Mouse (Mus musculus) lung, postnatal 10 days (tissue): Measurements from ENCODE around the gene Gm49322.
"Not testable (repeated sequence)": the region's sequence is repeated elsewhere in the genome, so short reads cannot be mapped to it uniquely, and the experiment has no call there.

Source experiments
- DNase-seq: peaks from one replicate; pipeline ENCODE4 v3.0.0; 2021

Gene Gm49322

DNA sequence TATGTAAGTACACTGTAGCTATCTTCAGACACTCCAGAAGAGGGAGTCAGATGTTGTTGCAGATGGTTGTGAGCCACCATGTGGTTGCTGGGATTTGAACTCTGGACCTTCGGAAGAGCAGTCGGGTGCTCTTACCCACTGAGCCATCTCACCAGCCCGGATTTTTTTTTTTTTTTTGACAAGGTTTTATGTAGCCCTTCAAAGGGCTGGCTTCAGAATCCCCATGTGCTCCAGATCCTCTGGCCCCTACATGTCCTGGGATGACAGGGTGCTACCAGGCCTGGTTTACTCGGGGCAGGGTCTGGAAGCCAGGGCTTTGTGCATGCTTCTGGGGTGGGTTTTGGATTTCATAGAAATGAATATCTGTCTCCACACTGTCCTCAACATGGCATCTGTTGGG, at the start of gene Gm49322:
TSS of gene Gm49322 (plus strand) at position 301 of the 400 bp plus-strand sequence.
- not testable (repeated sequence) for DNase-seq

DNA sequence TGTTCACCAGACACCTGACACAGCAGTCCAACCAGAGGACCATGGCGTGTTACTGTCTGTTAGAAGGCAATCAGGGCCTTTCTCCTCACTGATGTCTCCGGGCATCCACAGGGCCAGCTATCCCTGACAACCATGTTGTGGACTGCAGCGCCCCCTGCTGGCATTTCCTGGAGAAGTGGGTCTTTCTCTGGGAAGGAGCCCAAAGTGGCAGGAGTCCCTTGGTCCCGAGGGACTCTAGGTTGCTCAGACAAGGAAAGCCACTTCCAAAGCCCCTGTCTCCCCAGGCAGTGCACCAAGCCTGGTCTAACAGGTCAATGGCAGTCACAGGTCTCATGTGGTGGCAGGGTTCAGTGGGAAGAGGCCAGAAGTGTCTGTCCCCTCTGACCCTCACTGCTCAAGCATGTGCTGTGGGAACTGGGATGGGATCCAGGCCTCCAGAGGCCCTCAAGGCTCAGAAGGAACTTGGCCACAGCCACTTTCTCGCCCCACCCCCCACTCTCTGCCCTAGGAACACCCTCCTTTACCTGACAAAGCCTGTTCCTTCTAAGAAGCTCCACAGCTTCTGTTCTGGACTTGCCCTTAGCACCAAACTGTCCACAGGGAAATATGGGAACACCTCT, 48.4 kb upstream of the Gm49322 start:
- DNase-seq: peak; percentile 89

DNA sequence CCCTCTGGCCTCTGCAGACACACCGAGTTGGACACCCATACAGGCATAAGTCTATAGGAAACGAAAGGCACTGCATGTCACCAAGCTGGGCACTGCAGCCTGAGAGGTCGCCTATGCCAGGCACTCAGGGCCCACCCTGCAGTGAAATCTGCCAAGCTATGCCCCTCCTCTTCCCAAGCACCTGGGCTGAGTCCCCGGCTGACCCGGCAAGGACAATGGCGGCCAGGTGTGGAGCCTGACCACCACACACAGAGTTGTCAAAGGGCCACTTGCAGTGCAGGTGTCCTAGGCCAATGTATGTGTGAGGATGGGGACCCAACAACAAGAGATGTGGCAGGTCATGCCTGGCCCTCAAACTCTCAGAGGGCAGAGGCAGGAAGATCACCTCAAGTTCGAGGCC, 46.4 kb upstream of the Gm49322 start:
- DNase-seq: no peak

DNA sequence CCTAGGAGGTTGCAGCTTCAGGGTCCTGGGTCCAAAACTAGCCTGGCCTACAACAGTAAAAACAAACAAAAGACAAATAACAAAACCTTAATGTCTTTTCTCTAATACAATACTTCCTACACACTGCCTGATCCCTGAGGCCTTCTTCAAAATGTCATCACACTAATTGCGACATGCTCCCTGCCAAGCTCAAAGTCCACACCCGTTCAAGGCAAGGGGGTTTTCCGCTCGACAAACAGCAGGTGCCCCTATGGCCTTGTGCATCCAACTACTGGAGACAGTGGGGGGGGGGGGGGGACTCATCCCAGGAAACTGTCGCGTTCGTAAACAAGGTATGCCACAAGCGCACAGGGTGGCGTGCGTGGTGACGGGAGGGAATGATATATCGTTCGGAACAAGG, 45.2 kb upstream of the Gm49322 start:
- no peak for DNase-seq

DNA sequence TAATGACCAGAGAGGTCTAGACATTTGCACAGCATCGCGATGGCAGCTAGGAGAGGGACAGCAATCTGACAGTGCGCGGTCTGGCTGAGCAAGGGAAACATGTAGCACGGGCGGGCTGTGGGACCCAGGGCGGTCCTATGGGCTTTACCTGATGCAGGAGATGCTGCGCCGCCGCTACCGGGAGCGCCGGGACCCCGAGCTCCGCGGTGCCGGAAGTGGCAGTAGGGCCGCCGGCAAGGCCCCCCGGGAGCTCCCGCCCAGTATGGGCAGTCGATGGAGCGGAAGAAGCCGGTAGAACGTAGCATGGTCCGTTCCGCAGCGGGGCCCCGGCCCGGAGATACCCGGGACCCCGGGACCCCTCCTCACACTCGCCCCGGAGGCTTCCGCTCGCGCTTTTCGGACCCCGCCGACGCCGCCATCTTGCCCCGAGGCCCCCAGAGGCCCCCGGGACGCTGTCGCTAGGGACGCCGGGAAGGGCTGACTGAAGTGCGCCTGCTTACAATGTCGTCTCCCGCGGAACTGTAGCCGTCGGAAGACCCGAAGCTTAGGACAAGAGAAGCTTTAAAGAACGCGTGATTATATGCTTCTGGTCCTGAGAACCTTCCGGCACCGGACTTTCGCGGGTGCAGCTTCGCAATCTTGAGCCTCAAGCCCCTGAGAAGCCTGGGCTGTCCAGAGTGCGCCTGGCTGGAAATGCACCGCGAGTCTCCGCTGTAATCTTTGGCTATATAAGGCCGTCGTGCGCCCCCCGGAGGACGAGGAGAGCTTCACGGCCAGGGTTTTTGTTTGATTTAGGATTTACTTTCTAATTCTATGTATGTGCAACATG, 44.5 kb upstream of the Gm49322 start, which contains the start of gene Rexo1:
TSS of gene Rexo1 (minus strand) at position 445 of the 829 bp plus-strand sequence.
- DNase-seq: peak; percentile 96

DNA sequence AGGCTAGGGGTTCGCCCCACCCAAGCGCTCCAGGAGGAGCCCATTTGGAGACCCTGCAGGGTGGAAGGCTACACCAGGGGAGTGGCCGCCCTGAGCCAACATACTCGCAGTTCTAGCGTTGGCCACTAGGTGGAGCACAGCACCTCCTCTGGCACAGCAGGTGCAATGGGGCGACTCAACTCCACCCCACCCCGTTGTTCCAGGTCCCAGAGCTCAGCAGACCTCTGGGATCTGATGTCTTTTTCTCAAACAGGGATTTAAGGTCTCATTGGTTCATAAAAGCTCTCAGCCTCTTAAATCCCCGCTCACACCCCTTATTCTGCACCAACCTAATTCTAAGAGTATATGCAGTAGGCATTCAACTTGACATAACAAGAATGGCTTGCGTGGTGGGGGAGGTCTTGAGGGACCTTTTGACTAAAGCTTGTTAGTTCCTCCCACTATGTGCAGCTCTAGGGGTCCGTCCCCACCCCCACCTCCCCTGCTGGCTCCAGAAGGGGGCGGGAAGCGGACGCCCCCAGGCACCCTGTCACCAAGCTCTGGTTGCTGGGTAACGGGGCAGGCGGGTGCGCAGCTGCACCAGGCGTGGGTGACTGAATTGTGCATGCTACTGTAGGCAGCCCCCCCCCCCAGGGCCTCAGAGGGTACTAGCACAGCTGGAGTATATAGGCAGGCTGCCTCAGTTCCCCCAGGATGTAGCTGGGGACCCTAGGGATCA, 39.3 kb upstream of the Gm49322 start:
- DNase-seq: peak; percentile 91

DNA sequence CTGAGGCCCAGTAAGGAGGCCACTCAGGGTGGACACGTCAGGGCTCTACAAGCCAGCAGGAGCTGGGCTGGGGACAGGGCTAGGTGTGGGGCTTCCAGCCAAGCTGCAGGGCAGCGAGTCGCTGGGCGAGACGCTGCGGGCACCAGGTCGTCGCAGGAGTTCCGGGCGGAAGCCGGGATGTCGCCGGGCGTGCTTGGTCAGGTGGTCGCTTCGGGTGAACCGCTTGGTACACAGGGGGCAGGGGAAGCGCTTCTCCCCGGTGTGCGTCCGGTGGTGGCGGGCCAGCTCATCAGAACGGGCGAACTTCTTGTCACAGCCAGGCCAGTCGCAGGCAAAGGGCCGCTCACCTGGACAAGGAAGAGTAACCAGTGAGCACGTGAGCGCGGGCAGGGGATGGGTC, 36.9 kb upstream of the Gm49322 start:
- DNase-seq: no peak

DNA sequence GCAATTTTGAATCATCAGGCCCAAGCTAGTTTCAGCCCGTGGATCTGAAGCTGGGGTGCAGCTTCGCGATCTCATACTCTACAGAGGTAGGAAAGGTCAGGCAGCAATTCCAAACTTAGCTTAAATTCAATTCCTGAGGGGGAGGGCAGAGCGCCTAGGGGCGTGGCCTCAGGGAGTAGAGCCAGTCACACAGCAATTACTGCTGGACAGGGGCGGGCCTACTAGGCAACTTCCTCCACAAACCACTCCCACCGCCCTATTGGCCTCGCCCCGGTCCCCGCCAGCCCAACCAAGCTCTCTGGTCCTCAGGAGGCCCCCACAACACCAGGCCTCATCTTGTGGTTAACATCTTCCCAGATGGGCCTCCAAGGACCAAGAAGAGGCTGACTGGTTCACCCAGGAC, 36.2 kb upstream of the Gm49322 start:
- peak; percentile 87 for DNase-seq

DNA sequence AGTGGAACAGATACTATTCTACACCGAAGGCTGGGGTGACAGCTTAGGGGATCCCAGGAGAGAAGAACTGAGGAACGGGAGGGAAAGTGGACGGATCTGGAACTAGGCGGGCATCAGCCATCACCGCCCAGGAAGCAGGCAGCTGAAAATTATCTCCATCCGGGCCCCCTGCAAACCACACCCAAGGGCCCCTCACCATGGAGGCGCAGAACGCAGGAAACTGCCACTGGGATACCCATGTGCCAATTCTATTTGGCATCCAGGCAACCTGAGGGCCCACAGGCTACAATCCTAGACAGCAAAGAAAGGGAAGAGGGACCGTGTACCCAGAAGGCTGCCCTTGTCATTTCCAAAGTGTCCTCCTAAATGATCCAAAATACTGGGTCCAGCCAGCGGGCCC, 35.4 kb upstream of the Gm49322 start:
- no peak for DNase-seq

DNA sequence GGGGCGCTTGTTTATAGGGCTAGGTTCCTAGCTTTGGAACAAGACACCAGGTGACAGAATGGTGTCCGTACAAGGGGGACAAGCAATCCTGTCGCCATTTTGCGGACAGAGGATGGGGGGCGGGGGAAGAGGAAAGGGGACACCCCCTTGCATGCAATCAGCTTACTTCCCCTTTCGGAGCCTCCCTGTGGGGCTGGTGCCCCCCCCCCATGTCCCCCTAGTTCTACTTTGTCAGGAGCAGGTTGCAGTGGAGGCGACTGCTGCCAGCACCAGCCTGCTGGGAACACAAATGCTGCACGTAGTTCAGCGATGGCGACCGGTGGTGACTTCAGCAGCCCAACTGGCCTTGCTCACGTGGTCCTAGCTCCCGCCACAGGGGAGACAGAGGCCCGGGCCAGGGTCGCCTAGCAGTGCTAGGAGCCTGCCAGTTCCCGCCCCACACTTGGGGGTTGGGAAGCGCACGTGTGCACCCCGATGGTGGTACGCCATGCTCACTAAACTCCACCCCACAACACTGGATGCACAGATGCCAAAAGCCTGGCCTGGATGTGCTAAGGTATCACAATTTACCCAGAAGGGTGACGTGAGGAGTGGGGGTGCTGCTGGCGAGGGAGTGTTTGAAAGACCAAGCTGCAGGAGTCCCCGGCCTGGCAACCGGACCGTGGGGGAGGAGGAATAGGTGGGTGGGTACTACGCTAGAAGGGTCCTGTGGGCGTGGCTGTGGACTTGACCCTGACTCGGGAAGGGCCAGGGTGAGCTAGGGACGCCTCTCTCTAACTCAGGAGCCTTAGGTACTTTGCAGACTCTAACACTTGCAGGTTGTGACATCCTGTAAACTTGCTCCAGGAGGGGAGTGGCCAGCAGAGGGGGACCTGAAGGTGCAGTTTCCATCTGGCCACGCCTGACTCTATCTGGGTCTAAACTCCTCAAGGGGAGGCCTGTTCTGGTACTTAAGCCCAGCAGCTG, 34.7 kb upstream of the Gm49322 start:
- peak; percentile 68 for DNase-seq

DNA sequence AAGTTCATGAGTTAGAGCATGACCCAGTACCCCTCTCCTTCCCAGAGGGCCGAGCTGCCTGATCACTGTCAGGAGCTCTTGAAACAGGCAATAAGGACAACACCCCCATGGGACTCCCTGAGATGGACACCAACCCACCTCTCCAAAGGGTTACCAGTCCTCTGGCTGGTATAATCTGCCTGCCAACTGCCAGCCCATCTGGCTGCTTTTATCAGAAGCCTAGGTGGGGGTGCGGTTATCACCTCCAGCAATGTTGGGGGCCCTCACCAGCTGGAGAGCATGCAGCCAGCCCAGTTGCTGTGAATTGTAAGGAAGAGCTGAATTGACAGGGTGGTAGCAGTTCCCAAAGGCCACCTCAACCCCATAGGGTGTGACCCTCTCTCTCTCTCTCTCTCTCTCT, 33.3 kb upstream of the Gm49322 start:
- DNase-seq: no peak

DNA sequence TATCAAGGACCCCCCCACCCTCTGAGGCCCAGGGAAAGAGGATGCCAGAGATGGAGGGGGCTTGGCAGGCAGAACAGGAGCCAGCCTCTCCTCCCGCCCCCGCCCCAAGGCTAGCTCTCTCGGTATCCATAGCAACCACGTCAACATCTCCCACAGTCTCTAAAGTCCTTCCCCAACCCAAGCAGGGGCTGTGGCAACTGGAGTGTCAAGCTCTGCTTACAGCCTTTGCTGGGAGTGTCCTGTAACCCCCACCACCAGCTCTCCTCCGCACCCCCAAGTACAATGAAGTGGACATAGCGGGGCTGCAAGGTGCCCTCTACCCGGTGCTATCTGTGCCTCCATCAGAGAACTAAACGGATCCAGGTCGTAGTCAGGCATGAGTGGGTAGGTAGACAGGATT, 31.9 kb upstream of the Gm49322 start:
- DNase-seq: no peak

DNA sequence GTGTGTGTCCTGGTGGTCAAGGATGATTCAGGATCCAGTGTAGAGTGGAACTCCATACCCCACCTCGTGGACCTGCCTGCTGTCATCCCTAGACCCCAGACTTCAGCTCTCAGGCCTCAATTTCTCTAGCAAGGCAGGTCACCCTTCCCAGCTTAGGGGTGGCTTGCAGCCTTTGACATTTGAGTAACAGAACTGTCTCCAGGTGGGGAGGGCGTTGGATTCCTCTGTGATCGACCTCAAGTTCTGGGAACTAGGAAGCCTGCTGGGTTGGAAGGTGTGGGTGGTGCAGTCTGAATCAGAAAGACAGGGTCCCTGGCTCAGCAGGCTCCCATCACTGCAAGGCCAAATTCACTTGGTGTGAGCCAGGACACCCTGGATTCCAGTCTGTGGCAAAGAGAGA, 30.9 kb upstream of the Gm49322 start:
- no peak for DNase-seq

DNA sequence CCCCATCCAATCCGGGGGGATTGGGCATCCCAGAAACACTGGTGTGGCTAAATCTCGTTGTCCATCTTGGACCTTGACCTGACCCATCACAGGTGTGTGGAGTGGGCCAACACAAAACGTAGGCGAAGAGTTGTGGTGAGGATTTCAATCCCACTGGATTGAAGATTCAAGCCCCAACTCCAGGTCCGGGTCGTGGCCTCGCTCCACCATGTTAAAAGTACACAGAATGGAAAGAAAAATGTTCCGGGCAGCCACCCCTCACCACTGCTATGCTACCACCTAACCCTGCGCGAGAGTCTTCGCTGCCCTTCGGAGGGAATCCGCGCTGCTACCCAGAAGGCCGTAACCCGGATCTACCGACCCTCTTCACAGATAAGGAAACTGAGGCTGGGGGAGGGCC, 29.9 kb upstream of the Gm49322 start:
- DNase-seq: no peak

DNA sequence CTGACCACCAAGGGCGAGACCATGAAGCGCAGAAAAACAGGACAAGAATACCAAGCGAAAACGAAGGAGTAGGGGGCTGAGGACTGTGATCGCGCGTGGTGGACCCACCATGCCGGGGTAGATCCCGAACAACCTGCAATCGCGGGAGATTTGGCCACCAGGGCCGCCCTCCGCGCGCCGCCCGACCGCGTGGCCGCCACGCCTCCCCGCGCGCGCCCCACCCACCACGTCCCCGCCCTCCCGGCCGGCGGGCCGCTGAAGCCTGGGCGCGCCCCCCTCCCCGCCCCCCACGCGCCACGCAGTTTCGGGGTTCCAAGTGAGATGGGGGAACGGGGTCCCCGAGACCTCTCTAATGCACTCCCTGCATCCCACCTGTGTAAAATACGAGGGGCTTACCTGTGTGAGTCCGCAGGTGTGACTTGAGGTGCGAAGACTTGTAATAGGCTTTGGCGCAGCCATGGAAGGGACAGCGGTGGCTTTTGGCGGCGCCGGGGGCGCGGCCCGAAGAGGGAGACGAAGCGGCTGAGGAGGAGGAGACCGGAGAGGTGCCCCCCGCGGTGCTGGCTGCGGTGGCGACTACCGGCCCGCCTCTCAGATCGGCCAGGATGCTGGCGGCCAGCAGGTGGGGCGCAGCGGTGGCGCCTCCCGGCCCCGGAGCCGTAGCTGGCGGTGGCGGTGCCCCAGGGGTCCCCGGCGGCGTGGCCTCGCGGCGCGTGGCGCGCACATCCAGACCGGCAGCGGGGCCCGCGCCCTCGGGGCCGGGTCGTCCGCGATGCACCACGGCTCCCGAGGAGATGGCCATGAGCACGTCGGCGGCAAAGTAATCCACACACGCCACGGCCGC, 29.2 kb upstream of the Gm49322 start:
- peak; percentile 70 for DNase-seq

DNA sequence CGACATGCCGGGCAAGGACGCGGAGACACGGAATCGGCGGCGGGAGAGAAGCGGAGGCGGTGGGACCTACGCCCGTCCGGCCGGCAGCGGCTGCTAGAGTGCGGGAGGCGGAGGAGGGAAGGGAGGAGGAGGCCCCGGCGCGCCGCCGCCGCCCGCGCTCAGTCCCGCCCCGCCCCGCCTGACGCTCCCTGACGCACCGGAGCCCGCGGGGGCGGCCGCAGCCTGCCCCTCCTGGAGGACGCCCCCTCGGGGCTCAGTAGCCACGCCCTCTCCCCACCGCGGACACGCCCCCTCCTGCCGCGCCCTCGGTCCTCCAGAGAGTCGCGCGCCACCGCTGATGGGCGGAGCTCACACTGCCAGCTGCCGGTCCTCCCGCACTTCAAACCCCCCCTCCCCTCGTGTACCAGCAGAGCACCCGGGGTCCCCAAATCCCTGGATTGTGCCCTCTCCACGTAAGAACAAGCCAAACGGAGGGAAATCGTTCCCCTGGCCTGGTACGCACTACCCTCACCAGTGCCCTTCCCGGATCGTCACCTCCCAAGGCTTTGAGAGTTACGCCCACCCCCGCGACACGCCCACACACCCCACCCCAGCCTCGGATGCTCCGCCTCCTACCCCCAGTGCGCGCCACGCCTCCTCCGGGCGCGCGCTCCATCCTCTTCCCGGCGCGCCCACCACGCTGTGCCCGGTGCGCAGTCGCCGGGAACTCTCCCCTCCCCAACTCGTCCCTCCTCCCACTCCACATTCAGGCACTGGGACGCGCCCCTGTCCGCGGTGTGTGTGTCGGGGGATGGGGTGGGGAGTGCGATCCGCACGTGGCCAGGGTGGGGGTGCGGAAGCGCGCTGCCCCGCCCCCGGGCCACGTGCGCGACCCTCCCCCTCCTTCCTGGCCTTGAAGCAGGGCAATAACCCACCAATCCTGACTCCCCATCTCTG, 28.4 kb upstream of the Gm49322 start, which contains the start of gene Klf16:
TSS of gene Klf16 (minus strand) at position 127 of the 936 bp plus-strand sequence.
- peak; percentile 99 for DNase-seq

DNA sequence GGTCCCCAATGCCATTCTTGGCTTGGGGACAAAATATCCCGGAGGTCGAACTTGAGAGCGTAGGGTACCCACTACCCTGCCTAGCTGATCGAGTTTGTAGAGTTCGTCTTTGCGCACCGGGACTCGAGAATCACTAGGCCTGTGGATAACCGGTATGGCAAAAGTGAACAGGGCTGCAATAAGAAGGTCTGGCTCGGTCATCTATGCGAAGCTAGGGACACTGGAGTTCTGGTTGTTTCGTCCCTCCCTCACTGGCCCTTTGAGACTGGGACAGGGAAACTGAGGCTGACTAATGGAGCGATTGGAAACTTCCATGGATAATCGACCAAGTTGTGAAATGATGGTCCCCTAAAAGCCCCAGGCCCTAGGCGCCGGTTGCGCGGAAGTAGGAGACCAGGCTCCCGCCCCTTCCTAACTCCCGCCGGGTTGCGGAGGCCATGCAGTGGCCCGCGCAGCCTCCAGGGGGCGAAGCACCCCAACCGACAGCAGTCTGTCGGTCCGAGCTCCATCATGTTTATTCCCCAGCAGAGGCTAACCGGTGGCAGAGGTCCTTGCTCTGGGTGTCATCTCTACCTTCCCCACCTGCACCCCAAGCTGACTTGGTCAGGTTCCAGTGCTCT, 27.6 kb upstream of the Gm49322 start:
- peak; percentile 93 for DNase-seq

DNA sequence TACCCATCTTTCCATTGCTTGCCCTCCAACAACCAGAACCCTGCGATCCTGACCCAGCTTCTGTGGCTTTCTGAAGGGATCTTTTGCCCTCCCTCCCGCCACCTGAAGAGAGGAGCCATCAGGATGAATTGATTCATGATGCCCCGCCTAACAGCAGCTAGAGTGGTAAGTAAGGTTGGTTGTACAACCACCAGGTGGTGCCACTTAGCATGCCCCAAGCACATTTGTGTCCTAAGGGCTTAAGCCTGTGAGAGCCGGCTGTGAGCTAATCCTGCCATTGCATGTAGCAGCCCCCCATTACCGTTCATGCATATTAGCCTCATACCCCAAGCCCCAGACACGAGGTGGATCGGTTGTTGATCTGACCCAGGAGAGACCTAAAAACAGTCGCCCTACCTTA, 26.9 kb upstream of the Gm49322 start:
- DNase-seq: peak; percentile 80

DNA sequence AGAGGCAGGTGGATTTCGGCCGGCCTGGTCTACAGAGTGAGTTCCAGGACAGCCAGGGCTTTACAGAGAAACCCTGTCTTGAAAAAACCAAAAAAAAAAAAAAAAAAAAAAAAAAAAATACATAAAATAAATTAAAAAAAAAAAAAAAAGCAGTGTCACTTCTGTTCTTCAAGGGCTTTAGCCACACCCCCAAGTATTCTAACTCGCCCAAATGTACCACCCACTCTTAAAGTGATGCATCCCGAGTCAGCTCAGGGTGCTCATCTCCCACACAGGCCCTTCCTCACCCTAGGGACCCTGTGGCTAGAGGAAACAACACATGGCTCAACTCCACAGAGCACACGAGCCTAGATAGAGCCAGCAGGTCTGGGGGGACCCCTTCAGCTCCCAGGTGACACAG, 22.8 kb upstream of the Gm49322 start:
- no peak for DNase-seq

DNA sequence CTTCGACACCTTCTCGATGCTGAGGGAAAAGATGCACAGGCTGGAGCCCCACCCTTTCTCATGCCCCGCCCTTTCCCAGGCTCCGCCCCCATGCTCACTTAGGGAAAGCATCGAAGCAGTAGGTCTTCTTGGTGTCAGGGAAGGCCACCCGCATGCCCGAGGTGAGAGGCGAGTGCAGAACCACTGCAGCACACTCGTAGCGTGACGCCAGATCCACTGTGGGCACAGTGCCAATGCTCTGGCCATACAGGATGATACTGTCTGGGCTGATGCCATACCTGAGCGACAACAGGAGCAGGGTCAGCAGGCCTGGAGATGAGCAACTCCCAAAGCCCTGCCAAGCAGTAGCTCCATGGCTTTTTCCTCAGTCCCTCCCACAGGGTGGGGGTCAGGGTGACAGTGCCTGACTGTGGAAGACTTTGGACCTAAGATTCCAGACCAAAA, 21.8 kb upstream of the Gm49322 start:
- no peak for DNase-seq
